Mouse (Mus musculus) hematopoietic stem cell, adult 5-6 weeks (primary cell): Measurements from ENCODE around the gene Emc6. TPM values are rescaled to one million over a fixed set of nuclear protein-coding genes. Genes with fewer than 3 reads are reported as not detected.

Experiments
- ATAC-seq, 2 experiments: fragments of 125-278 bp in 1 of 2; replicated peaks in 1 of 2; 2 replicates each; pipeline ENCODE4 v1.8.0; 2016 to 2017; ENCODE audit warnings: inconsistent platforms in 2 of 2, mild to moderate bottlenecking in 2 of 2, moderate number of reproducible peaks in 2 of 2, low read depth in 1 of 2, moderate TSS enrichment in 1 of 2; ENCODE audit not compliant: low FRiP score in 2 of 2, poor library complexity in 2 of 2, severe bottlenecking in 2 of 2, insufficient read depth in 1 of 2, low TSS enrichment in 1 of 2
- total RNA-seq: library from RNA; stranded (forward); fragments of 172-1452, 232-1000 nt; gene quantifications from 2 replicates; pipeline ENCODE4 v1.2.3, GENCODE M21; 2017

Gene Emc6
- total RNA-seq, 1 experiment from 2014 or later: 44.5 TPM

- no peak for ATAC-seq
Observed at GRCm38 (mm10) chr11:73144261-73144681, 32.6 kb downstream of the Emc6 start.

GRCm38 (mm10) chr11:73137591-73138501 is 39.0 kb downstream of the Emc6 start, which contains the start of gene Haspin:
Gene Haspin (minus strand): TSS chr11:73138294.
- peak; percentile 90 to 93 for ATAC-seq

GRCm38 (mm10) chr11:73137116-73137515 is 39.7 kb downstream of the Emc6 start:
- ATAC-seq: no peak; a peak in 1 of 4 replicates

- no peak for ATAC-seq
Observed at GRCm38 (mm10) chr11:73136587-73136986, 40.2 kb downstream of the Emc6 start.

- no peak for ATAC-seq
Observed at GRCm38 (mm10) chr11:73134222-73134621, 42.6 kb downstream of the Emc6 start.

- ATAC-seq: peak in 1 of 2 experiments; percentile 38; a peak in 1 of 4 replicates
Observed at GRCm38 (mm10) chr11:73132999-73133398, 43.8 kb downstream of the Emc6 start.

- ATAC-seq: peak; percentile 68 to 78; a peak in 3 of 4 replicates
Observed at GRCm38 (mm10) chr11:73131020-73131419, 45.8 kb downstream of the Emc6 start.

- ATAC-seq: no peak
Observed at GRCm38 (mm10) chr11:73126495-73126894, 50.3 kb downstream of the Emc6 start.

Other genes with a start within 250 kb of the Emc6 start
- gene Atp2a3, start 215.9 kb downstream of the Emc6 start, total RNA-seq: 79.5 and 106 TPM in 2 replicates
- 11.3 and 12.7 TPM in 2 replicates for gene P2rx1, start 177.9 kb downstream of the Emc6 start, total RNA-seq
- gene Camkk1, start 158.0 kb downstream of the Emc6 start, total RNA-seq: 5.1 and 8.4 TPM in 2 replicates
- gene Ncbp3, start 129.3 kb downstream of the Emc6 start, total RNA-seq: 14.4 and 15.8 TPM in 2 replicates
- gene Itgae, start 86.5 kb downstream of the Emc6 start, total RNA-seq: 0.13 and 0.30 TPM in 2 replicates
- gene Haspin, start 38.7 kb downstream of the Emc6 start, total RNA-seq: 12.2 and 13.6 TPM in 2 replicates
- gene P2rx5, start 16.6 kb downstream of the Emc6 start, total RNA-seq: not detected in 2 replicates
- 5.3 and 9.7 TPM in 2 replicates for gene Tax1bp3, start within 50 bp of the Emc6 start, total RNA-seq
- 6.6 and 16.3 TPM in 2 replicates for gene Ctns, start 22.0 kb upstream of the Emc6 start, total RNA-seq
- 1.9 and 2.7 TPM in 2 replicates for gene Shpk, start 22.4 kb upstream of the Emc6 start, total RNA-seq
- gene Trpv1, start 57.3 kb upstream of the Emc6 start, total RNA-seq: not detected in 2 replicates
- not detected in 2 replicates for gene Trpv3, start 90.4 kb upstream of the Emc6 start, total RNA-seq
- 12.3 and 17.8 TPM in 2 replicates for gene Aspa, start 152.6 kb upstream of the Emc6 start, total RNA-seq
- gene Gm49340, start 152.7 kb upstream of the Emc6 start, total RNA-seq: not detected in 2 replicates
- gene Spata22, start 152.7 kb upstream of the Emc6 start, total RNA-seq: not detected in 2 replicates
- gene Olfr20, start 173.7 kb upstream of the Emc6 start, total RNA-seq: not detected in 2 replicates
- gene Olfr376, start 194.2 kb upstream of the Emc6 start, total RNA-seq: not detected in 2 replicates
- not detected in 2 replicates for gene Olfr1, start 222.6 kb upstream of the Emc6 start, total RNA-seq